Mouse (Mus musculus): ENCODE measurements around the gene Caly. TPM values are rescaled to one million over a fixed set of nuclear protein-coding genes. Genes with fewer than 3 reads are reported as not detected.

The Caly gene
- polyA plus RNA-seq, 1 experiment from 2014 or later = 95.9 TPM

DNA sequence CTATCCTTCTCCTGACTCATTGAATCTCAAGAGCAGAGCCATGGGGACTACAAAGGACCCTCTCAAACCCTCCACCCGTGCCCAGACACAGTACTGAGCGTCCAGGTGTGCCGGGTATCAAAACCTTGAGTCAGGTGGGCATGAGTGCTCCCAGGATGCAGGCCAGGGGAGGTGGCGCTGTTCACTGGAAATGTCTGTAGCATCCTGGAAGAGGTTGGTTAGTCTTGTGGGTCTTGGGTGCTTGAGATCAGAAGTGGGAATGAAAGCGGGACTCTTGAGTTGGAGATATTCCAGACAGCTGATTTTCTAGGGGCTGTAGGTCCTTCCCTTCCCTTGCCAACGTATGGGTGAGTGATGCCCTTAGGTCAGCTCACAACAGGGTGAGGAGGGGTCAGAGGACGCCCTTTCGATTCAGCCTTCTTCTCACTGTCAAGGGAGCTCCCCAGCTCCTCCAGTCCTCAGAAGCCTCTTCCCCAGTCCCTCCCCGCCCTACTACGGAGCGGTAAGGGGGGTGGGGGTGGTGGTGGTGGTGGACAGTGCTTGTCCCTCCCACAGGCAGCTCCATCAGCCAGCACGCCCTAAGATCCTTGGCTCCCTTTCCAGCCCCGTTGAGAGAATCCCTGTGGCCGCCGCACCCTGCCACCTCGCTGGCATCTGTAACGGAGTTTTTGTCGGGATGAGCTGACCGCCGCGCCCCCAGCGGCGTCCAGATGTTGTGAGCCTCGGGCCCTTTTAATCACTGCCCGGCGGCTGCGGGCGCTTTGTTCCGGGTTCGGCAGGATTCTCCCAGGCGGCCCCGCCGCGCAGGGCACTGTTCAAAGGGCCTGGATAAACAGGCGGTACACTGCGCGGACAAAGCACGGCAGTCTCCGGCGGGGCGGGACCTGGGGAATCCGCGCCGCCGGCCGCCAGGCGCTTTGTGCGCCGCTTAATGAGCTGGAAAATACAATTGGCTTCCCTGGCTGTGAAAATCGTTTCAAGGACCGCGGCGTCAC lies 24.6 kb downstream of the Caly start:
- H3K36me3 ChIP-seq = no peaks in the 10 kb centered on the region
- peak; percentile 78 for ATAC-seq (ENCODE audit: low read depth)
- H3K4me2 ChIP-seq = peak overlapping the region; percentile 70
- H3K27me3 ChIP-seq = peaks cover 20% of the 10 kb centered on the region
- WGBS = 2% methylated on average over 53 of the region's 53 CpGs
- H3K4me3 ChIP-seq = peak overlapping the region; percentile 49
- peak overlapping the region; percentile 97 for H3K27ac ChIP-seq (replicated peaks)
- H3K4me1 ChIP-seq (replicated peaks) = peaks cover 59% of the 10 kb centered on the region
- H3K9me3 ChIP-seq = no peaks in the 10 kb centered on the region
- peak overlapping the region; percentile 87 for H3K9ac ChIP-seq

- H3K9ac ChIP-seq = no peak overlapping the region
- no peaks in the 10 kb centered on the region for H3K9me3 ChIP-seq
- no peak for ATAC-seq (ENCODE audit: low read depth)
- 86% methylated on average over 4 of the region's 4 CpGs for WGBS
- peaks cover 36% of the 10 kb centered on the region for H3K4me1 ChIP-seq (replicated peaks)
- H3K27me3 ChIP-seq = peaks cover 34% of the 10 kb centered on the region
- no peak overlapping the region for H3K4me3 ChIP-seq
- no peak overlapping the region for H3K27ac ChIP-seq (replicated peaks)
- no peaks in the 10 kb centered on the region for H3K36me3 ChIP-seq
- H3K4me2 ChIP-seq = no peak overlapping the region
These were observed 28.2 kb downstream of the Caly start for GRCm38 (mm10) chr7:140054124-140054523.

DNA sequence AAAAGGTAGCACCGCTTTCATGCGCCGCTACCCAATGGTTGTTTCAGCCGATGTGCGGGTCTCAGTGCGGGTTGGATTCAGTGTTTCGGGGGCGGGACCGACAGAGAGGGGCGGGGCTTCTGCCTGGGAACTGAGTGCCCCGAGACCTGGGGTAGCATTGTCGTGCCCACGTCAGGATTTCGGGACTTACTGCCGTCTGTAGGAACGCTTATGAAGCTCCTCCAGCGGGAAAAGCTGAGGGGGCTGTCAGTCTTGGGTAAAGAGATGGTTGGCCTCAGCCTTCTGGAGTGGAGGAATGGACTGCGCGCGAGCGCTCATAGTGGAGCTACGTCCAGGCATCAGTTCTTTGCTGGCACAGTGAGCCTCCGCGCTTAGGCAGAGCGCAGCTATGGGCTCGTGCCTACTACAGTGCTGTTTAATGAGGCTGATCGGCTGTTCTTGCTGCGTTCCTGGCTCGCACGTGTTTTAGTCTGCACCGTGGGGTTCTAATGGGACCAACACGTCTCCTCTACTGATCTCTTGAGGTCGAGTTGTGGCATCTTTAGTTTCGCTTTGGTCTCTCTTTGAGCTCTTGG lies 33.1 kb downstream of the Caly start:
- Histone ChIP-seq H3K9me3 (no peaks in the 10 kb centered on the region), H3K27ac (replicated peaks) (peak overlapping the region; percentile 64), H3K9ac (peak overlapping the region; percentile 69), H3K4me3 (peak overlapping the region; percentile 54), H3K4me1 (replicated peaks) (peaks cover 44% of the 10 kb centered on the region), H3K4me2 (peak overlapping the region; percentile 74), H3K27me3 (peaks cover 77% of the 10 kb centered on the region), H3K36me3 (no peaks in the 10 kb centered on the region)
- WGBS = under 1% methylated on average over 34 of the region's 34 CpGs
- ATAC-seq (ENCODE audit: low read depth) = peak; percentile 90

GRCm38 (mm10) chr7:140048361-140049114 lies 33.8 kb downstream of the Caly start, which contains the start of gene Msx3:
TSS of gene Msx3 (minus strand) at chr7:140049089.
- Histone ChIP-seq H3K9ac (peak within 1 kb of the TSS; percentile 69), H3K4me3 (peak within 1 kb of the TSS; percentile 54), H3K9me3 (no peaks in the 10 kb centered on the region), H3K27ac (replicated peaks) (peak within 1 kb of the TSS; percentile 64), H3K4me1 (replicated peaks) (peaks cover 44% of the 10 kb centered on the region), H3K36me3 (no peaks in the 10 kb centered on the region), H3K27me3 (peaks cover 80% of the 10 kb centered on the region), H3K4me2 (peak within 1 kb of the TSS; percentile 74)
- under 1% methylated on average over 56 of the region's 56 CpGs for WGBS
- ATAC-seq (ENCODE audit: low read depth) = peak; percentile 63

GRCm38 (mm10) chr7:140047811-140048311 lies 34.5 kb downstream of the Caly start:
- Histone ChIP-seq H3K9me3 (no peaks in the 10 kb centered on the region), H3K27me3 (peaks cover 76% of the 10 kb centered on the region), H3K4me3 (peak overlapping the region; percentile 54), H3K36me3 (no peaks in the 10 kb centered on the region), H3K4me2 (peak overlapping the region; percentile 74), H3K4me1 (replicated peaks) (peaks cover 44% of the 10 kb centered on the region), H3K9ac (peak overlapping the region; percentile 69), H3K27ac (replicated peaks) (peak overlapping the region; percentile 43; the same call in 1 of the 2 replicates)
- under 1% methylated on average over 33 of the region's 33 CpGs for WGBS
- ATAC-seq (ENCODE audit: low read depth) = peak; percentile 20; the same call in 1 of the 2 replicates

- Histone ChIP-seq H3K27ac (replicated peaks) (no peak overlapping the region), H3K4me1 (replicated peaks) (peaks cover 40% of the 10 kb centered on the region), H3K4me2 (no peak overlapping the region), H3K36me3 (peaks cover 10% of the 10 kb centered on the region), H3K4me3 (no peak overlapping the region), H3K9me3 (no peaks in the 10 kb centered on the region), H3K27me3 (peaks cover 62% of the 10 kb centered on the region), H3K9ac (no peak overlapping the region)
- ATAC-seq (ENCODE audit: low read depth) = no peak
- 88% methylated on average over 4 of the region's 4 CpGs for WGBS
These were observed 36.8 kb downstream of the Caly start for GRCm38 (mm10) chr7:140045546-140045945.

DNA sequence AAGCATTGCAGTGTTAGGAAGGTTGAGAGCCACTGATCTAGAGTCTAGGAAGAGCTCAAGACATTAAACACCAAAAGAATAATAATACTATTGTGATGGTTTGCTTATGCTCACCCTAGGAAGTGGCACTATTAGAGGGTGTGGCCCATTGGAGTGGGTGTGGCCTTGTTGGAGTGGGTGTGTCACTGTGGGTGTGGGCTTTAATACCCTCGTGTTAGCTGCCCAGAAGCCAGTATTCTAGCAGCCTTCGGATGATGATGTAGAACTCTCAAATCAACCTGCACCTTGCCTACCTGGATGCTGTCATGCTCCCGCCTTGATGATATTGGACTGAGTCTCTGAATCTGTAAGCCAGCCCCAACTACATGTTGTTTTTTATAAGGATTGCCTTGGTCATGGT lies 39.6 kb downstream of the Caly start:
- Histone ChIP-seq H3K9me3 (no peaks in the 10 kb centered on the region), H3K27ac (replicated peaks) (no peak overlapping the region), H3K4me2 (no peak overlapping the region), H3K4me3 (no peak overlapping the region), H3K4me1 (replicated peaks) (peaks cover 21% of the 10 kb centered on the region), H3K27me3 (peaks cover 34% of the 10 kb centered on the region), H3K9ac (no peak overlapping the region), H3K36me3 (peaks cover 25% of the 10 kb centered on the region)
- WGBS = 55% methylated on average over 3 of the region's 3 CpGs
- ATAC-seq (ENCODE audit: low read depth) = no peak

- H3K27ac ChIP-seq (replicated peaks) = no peak overlapping the region
- 45% methylated on average over 3 of the region's 3 CpGs for WGBS
These were observed 45.2 kb downstream of the Caly start for GRCm38 (mm10) chr7:140037171-140037555.

DNA sequence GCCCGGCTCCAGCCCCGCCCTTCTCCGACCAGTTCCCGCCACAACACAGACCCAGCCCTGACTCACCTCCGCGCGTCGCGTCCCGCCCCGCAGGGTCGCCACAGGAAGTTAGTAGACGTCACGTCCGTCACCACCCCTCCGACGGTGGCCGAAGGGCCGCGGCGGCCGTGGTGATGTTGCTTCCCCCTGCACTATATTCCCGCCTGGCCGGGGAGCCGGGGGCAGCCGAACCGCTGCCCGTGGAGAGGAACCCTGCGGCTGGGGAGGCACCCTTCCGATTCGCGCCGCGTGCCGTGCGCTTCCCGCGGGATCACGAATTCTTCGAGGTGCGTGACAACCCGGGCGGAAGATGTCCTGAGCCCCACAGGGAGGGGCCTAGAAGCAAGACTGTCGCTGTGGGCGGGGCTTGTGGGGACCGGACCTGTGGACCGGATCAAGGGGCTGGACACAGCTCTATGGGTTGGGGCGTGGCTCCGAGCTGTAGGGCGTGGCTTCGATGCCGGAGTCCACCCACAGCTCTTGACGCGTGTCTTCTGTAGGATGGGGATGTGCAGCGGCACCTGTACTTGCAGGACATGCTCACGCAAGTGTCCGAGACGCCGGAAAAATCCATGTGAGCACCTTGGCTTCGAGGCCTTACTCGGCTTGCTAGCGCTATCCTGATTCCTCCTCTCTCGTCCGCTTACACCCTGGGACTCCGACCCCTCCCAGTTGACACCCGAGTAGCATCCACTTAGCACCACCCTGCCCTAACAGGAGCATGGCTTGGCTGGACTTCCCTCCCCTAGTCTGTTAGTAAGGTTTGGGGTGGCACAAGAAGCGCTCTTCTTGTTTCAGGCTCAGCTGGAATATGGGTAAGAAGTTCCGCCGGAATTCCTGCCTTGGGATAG lies 45.8 kb downstream of the Caly start, which contains the start of the genes Zfp511 and Tubgcp2:
Zfp511 (plus strand) TSS at position 111 of the 890 bp plus-strand sequence.
Tubgcp2 (minus strand) TSS at position 389 of the 890 bp plus-strand sequence.
- Histone ChIP-seq H3K9me3 (no peaks in the 10 kb centered on the region), H3K4me1 (replicated peaks) (peaks cover 32% of the 10 kb centered on the region), H3K27ac (replicated peaks) (peak within 1 kb of the TSS; percentile 91), H3K4me3 (peak within 1 kb of the TSS; percentile 79), H3K36me3 (peaks cover 45% of the 10 kb centered on the region), H3K4me2 (peak within 1 kb of the TSS; percentile 81), H3K27me3 (no peaks in the 10 kb centered on the region), H3K9ac (peak within 1 kb of the TSS; percentile 86)
- ATAC-seq (ENCODE audit: low read depth) = peak; percentile 97
- WGBS = 1% methylated on average over 69 of the region's 69 CpGs

More at GRCm38 (mm10) chr7:140037171-140037555, 45.2 kb downstream of the Caly start:
- Histone ChIP-seq H3K36me3 (peaks cover 39% of the 10 kb centered on the region), H3K9me3 (no peaks in the 10 kb centered on the region), H3K9ac (peak overlapping the region; percentile 86), H3K4me3 (peak overlapping the region; percentile 79), H3K4me2 (peak overlapping the region; percentile 81), H3K4me1 (replicated peaks) (peaks cover 32% of the 10 kb centered on the region), H3K27me3 (no peaks in the 10 kb centered on the region)
- ATAC-seq (ENCODE audit: low read depth) = no peak

- no peak for ATAC-seq (ENCODE audit: low read depth)
- peak overlapping the region; percentile 91; the same call in 1 of the 2 replicates for H3K27ac ChIP-seq (replicated peaks)
- H3K9ac ChIP-seq = peak overlapping the region; percentile 86
- H3K27me3 ChIP-seq = no peaks in the 10 kb centered on the region
- peak overlapping the region; percentile 81 for H3K4me2 ChIP-seq
- H3K9me3 ChIP-seq = no peaks in the 10 kb centered on the region
- peaks cover 45% of the 10 kb centered on the region for H3K36me3 ChIP-seq
- H3K4me1 ChIP-seq (replicated peaks) = peaks cover 32% of the 10 kb centered on the region
- 24% methylated on average over 7 of the region's 7 CpGs for WGBS
- peak overlapping the region; percentile 79 for H3K4me3 ChIP-seq
These were observed 46.9 kb downstream of the Caly start for GRCm38 (mm10) chr7:140035456-140035855.
